Mouse (Mus musculus) activated CD4-positive, CD25-positive, alpha-beta regulatory T cell (primary cell): ENCODE data around the gene Pcdh17. TPM values are rescaled to one million over a fixed set of nuclear protein-coding genes. Genes with fewer than 3 reads are reported as not detected.

Experiments
- polyA plus RNA-seq, 2 experiments: library from polyadenylated mRNA; unstranded; fragments of 100-300 nt; shearing (Covaris generic); gene quantifications; one replicate each; pipeline ENCODE4 v1.2.1; 2017

Gene Pcdh17
- under 1 TPM; 0.06 to 0.22 TPM for polyA plus RNA-seq

DNA sequence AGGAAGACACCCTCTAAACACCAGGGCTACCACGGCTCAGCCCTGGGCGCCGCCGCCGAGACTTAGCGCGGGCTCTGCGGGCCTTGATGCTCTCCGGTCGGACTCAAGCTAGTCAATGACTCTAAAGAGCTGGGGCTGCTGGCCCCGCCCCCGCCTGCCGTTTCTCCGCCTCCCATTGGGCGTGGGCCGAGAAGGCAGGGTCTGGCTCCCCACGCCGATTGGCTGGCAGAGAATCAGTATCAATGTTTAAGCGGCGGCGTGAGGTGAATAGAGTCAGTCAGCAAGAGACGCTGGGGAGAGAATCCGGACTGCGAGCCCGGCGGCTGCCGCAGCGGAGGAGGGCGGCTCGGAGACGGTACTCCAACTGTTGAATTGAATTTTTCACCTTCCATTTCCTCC, at the start of gene Pcdh17:
Pcdh17 (plus strand) TSS at position 276 of the 399 bp plus-strand sequence.

